Mouse (Mus musculus) megakaryocyte, embryonic 14.5 days (primary cell): ENCODE data around the gene Chst15. TPM values are rescaled to one million over a fixed set of nuclear protein-coding genes. Genes with fewer than 3 reads are reported as not detected.
A peak's percentile ranks its signal among the peaks of the same experiment; 100 is the strongest.

Experiments used
- H3K27me3 ChIP-seq: replicated peaks from 2 replicates; pipeline ENCODE3; 2012; ENCODE audit warnings: inconsistent platforms
- H3K36me3 ChIP-seq: replicated peaks from 2 replicates; pipeline ENCODE3; 2012; ENCODE audit warnings: low read length, inconsistent platforms, mixed read lengths
- H3K4me1 ChIP-seq: 2 replicates; pipeline ENCODE4 v1.6.1; 2012; ENCODE audit warnings: inconsistent platforms
- H3K4me3 ChIP-seq: replicated peaks from 2 replicates; pipeline ENCODE3; 2012; ENCODE audit warnings: moderate library complexity, mild to moderate bottlenecking, inconsistent platforms
- H3K9me3 ChIP-seq: 2 replicates; pipeline ENCODE4 v1.6.1; 2012; ENCODE audit warnings: inconsistent platforms
- FLI1 ChIP-seq: IDR thresholded peaks from 2 replicates; pipeline ENCODE4 v1.6.1; 2012; ENCODE audit warnings: low read length, inconsistent platforms, mixed read lengths
- GATA1 ChIP-seq: IDR thresholded peaks from 3 replicates; pipeline ENCODE4 v1.6.1; 2012; ENCODE audit warnings: mixed read lengths, low read length, inconsistent platforms, borderline replicate concordance
- polyA plus RNA-seq: library from polyadenylated mRNA; stranded (reverse); fragments of >175 nt; gene quantifications from 2 replicates; pipeline ENCODE4 v1.2.3, GENCODE M21; 2012; ENCODE audit warnings: low replicate concordance; ENCODE audit not compliant: insufficient read depth

The Chst15 gene
- polyA plus RNA-seq, 1 experiment = 0.15 TPM

- TF ChIP-seq FLI1 = no peak
- no peak for TF ChIP-seq GATA1
- H3K4me1 ChIP-seq = peaks cover 19% of the 10 kb centered on the region
- no peaks in the 10 kb centered on the region for H3K36me3 ChIP-seq
- peaks cover 54% of the 10 kb centered on the region for H3K27me3 ChIP-seq
- no peak overlapping the region for H3K4me3 ChIP-seq
- H3K9me3 ChIP-seq = peaks cover 3% of the 10 kb centered on the region; the same call in 1 of the 2 replicates
These were observed 4.4 kb upstream of the Chst15 start for GRCm38 (mm10) chr7:132321392-132321958.

- Histone ChIP-seq H3K27me3 (peaks cover 85% of the 10 kb centered on the region), H3K9me3 (peaks cover 3% of the 10 kb centered on the region; the same call in 1 of the 2 replicates), H3K36me3 (no peaks in the 10 kb centered on the region), H3K4me1 (peaks cover 25% of the 10 kb centered on the region), H3K4me3 (peak overlapping the region; percentile 92)
- TF ChIP-seq GATA1 (no peak), FLI1 (no peak)
These were observed 660 bp downstream of the Chst15 start for GRCm38 (mm10) chr7:132316101-132317035.

GRCm38 (mm10) chr7:132315149-132316091, 1.6 kb downstream of the Chst15 start:
- Histone ChIP-seq H3K9me3 (peaks cover 3% of the 10 kb centered on the region; the same call in 1 of the 2 replicates), H3K4me3 (peak overlapping the region; percentile 92), H3K4me1 (peaks cover 25% of the 10 kb centered on the region), H3K36me3 (no peaks in the 10 kb centered on the region), H3K27me3 (peaks cover 85% of the 10 kb centered on the region)
- TF ChIP-seq FLI1 = no peak
- TF ChIP-seq GATA1 = no peak

- no peak for TF ChIP-seq FLI1
- TF ChIP-seq GATA1 = no peak
- Histone ChIP-seq H3K4me3 (no peak overlapping the region), H3K9me3 (no peaks in the 10 kb centered on the region), H3K36me3 (no peaks in the 10 kb centered on the region), H3K4me1 (peaks cover 25% of the 10 kb centered on the region), H3K27me3 (peaks cover 83% of the 10 kb centered on the region)
These were observed 4.6 kb downstream of the Chst15 start for GRCm38 (mm10) chr7:132312396-132312795.

GRCm38 (mm10) chr7:132308537-132309191, 8.4 kb downstream of the Chst15 start:
- Histone ChIP-seq H3K4me1 (peaks cover 14% of the 10 kb centered on the region), H3K9me3 (no peaks in the 10 kb centered on the region), H3K4me3 (no peak overlapping the region), H3K27me3 (peaks cover 57% of the 10 kb centered on the region), H3K36me3 (no peaks in the 10 kb centered on the region)
- TF ChIP-seq GATA1 = no peak
- TF ChIP-seq FLI1 = no peak

DNA sequence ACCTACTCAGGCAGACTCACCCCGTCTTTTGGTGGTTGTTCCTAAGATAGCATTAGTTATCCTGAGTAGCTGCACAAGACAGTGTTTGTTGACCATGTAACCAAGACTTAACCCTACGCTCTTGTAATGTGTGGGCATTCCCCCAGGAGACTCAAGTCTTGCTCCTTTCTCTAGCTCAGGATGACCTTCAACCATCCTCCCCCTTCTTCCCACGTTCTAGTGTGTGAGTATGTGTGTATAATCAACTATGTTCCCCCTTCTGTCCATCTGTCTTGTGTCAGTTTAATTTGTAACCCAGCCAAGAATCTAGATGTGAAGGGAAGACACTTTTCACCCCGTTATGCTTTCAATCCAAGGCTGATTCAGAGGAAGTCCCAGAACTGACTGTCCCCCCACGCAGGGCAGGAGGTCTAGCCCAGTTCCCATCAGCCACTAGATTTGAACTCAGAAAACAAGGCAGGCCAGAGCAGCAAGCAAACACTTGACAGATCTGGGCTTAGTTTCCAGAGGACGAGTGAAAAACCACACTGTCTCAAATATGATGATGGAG, 9.2 kb downstream of the Chst15 start:
- no peaks in the 10 kb centered on the region for H3K9me3 ChIP-seq
- no peak overlapping the region for H3K4me3 ChIP-seq
- no peaks in the 10 kb centered on the region for H3K36me3 ChIP-seq
- H3K4me1 ChIP-seq = peaks cover 14% of the 10 kb centered on the region
- H3K27me3 ChIP-seq = peaks cover 50% of the 10 kb centered on the region
- TF ChIP-seq GATA1 (no peak), FLI1 (no peak)

DNA sequence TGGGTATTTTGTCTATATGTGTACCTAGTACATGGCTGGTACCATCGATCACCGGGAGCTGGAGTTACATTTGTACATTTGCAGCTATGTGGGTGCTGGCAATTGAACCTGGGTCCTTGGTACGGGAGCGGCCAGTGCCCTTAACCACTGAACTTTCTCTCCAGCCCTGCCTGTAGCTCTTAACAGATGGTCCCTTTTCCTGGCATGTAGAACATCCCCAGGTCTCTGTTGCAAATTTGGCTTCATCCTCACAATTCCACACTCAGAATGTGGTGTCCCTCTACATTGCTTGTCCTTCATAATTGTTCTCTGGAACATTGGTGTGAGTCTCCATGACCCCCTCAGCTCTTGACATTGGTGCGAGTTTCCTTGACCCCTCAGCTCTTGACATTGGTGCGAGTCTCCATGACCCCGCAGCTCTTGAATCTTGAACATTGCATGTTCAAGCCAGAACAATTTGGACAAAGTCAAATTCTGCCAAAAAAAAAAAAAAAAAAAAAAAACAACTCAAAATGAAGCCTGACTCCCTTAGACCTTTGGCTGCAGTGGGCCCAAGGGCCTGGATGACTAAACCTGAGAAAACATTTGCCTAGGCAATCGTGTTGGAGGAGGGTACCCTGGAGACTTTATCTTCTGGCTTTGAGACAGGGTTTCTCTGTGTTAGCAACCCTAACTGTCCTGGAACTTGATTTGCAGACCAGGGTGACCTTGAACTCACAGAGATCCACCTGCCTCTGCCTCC, 10.2 kb downstream of the Chst15 start:
- peaks cover 14% of the 10 kb centered on the region for H3K4me1 ChIP-seq

More for the DNA sequence above, 10.2 kb downstream of the Chst15 start:
- Histone ChIP-seq H3K36me3 (no peaks in the 10 kb centered on the region), H3K9me3 (no peaks in the 10 kb centered on the region), H3K27me3 (peaks cover 50% of the 10 kb centered on the region), H3K4me3 (no peak overlapping the region)
- no peak for TF ChIP-seq FLI1
- no peak for TF ChIP-seq GATA1
